Mouse (Mus musculus) megakaryocyte, adult 5-6 weeks (primary cell): ENCODE results near the gene Plxnc1. TPM values are rescaled to one million over a fixed set of nuclear protein-coding genes. Genes with fewer than 3 reads are reported as not detected.
A peak's percentile ranks its signal among the peaks of the same experiment; 100 is the strongest.

Experiments used
- ATAC-seq: 2 replicates; pipeline ENCODE4 v1.8.0; 2016; ENCODE audit warnings: mild to moderate bottlenecking, inconsistent platforms; ENCODE audit not compliant: poor library complexity, severe bottlenecking
- total RNA-seq, 2 experiments: library from RNA; stranded (forward) in 1 of 2; stranded (reverse) in 1 of 2; fragments of 153-499, 151-499 nt in 1 of 2; fragments of 221-1000, 200-1000 nt in 1 of 2; gene quantifications; 2 replicates each; pipeline versions ENCODE4 v1.2.3 to v1.2.4; 2015 to 2017

Gene Plxnc1
- total RNA-seq, 2 experiments from 2014 or later: 29.9 to 47.9 TPM

DNA sequence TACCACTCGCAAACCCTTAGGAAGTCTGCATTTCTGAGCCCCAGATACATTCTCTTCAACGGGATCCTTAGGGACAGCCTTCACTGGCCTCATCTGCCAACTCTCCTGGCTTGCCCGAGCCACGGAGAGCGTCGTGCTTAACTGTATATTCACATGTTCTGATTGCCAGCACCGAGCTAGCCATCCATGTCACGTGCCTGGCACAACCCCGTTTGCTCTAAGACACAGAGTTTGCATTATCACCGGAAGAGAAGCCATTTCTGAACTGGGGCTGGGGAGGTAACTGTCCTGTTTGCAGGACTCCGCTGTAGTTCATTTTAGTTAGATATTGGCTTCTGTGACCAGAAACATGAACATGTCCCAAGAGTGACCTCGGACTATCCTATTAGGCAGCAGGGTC lies 21.8 kb downstream of the Plxnc1 start:
- peak; percentile 3; the same call in 1 of the 2 replicates for ATAC-seq

DNA sequence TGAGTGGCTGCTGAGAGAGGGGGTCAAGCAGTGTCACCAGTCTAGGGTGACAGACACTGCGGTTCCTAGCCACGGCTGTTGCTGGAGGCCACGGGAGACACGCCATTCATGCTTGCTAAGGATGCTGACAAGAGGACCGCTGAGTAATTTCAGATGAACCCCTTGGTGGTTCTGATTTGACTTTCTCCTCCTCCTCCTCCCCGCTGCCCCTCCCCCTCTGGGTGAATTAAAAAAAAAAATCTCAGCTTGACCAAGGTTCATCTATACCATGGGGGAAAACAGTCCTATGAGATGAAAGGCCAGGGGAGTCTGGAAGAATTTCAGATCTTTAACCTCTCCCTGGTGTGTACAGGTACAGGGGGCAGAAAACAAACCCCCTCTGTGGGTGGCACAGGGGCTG lies 22.9 kb downstream of the Plxnc1 start:
- ATAC-seq: no peak

- no peak for ATAC-seq
These were observed 24.1 kb downstream of the Plxnc1 start for GRCm38 (mm10) chr10:94920526-94920925.

GRCm38 (mm10) chr10:94919960-94920359 lies 24.7 kb downstream of the Plxnc1 start:
- ATAC-seq: no peak

- ATAC-seq: peak; percentile 53
These were observed 25.1 kb downstream of the Plxnc1 start for GRCm38 (mm10) chr10:94919552-94919951.

DNA sequence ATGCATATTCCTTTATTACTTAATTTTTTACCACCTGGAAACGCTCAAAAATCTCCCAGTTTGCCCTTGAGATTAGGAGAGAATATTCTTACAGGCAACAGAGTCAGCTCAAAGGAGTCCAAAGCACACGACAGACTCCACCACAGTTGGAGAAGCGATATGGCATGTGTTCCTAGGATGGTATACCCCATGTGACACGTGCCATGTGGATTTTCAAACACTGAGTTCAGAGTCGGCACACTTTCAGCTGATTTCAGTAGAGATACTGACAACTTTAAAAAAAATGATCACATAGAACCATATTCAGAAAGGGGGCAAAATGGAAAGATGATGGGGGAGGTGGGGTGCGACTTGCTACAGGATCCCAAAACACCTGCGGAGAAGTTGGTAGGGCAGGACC lies 26.0 kb downstream of the Plxnc1 start:
- ATAC-seq: no peak

DNA sequence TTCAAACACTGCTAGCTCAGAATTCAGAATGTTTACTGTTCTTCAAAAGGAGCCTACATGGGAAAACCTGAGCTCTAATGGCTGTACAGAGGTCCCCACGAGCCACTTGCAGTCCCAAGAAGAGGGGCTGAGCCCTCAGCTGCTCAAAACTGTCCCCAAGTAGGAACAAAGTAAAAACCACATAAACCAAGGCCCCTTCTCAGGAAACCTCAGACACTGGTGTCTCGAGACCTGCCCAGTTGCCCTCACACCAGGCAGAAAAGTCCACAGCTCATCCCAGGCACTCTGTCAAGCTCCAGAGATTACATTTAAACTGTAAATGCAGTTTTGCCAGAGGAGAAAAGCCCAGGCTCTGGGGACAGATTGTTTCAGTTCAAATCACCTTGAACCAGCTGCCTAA lies 26.6 kb downstream of the Plxnc1 start:
- ATAC-seq: peak; percentile 11; the same call in 1 of the 2 replicates

DNA sequence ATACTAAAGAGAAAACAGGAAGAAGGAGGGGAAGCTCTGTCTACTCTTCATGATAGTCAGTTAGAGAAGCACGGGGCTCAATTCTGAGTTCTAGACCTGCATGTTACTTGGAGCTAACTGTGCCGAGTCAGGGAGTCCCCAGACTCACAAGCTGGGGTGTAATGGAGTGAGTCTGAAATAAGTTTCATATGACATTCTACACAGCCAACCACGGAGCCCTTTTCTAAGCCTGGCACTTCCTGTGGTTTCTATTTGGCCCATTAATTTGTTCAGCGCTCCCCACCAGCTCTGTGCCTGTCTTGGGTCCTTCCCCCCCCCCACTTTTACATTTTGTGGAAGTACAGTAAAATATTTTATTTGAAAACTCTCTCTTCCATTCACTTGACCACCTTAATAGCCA lies 27.3 kb downstream of the Plxnc1 start:
- ATAC-seq: peak; percentile 14

DNA sequence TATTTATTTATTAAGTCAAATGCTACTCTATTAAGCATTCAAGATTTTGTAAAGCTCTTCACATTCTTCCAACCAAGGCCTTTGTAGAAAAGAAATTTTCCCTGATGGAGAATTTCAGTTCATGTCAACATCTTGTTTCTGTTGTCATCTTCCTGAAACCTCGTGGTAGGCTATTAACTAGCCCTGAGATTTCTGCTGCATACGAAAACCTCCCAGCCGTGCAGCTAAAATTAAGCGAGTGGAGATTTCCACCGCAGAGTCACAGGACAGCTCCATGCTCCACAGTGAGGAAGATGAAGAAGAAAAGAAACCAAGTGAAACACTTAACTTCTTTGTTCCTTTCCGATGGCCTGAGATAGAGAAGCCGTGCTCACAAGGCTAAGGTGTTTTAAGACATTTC lies 28.0 kb downstream of the Plxnc1 start:
- ATAC-seq: no peak

GRCm38 (mm10) chr10:94915746-94916145 lies 28.9 kb downstream of the Plxnc1 start:
- ATAC-seq: no peak

GRCm38 (mm10) chr10:94914081-94914480 lies 30.6 kb downstream of the Plxnc1 start:
- no peak for ATAC-seq

- ATAC-seq: peak; percentile 46
These were observed 31.3 kb downstream of the Plxnc1 start for GRCm38 (mm10) chr10:94913336-94913739.

DNA sequence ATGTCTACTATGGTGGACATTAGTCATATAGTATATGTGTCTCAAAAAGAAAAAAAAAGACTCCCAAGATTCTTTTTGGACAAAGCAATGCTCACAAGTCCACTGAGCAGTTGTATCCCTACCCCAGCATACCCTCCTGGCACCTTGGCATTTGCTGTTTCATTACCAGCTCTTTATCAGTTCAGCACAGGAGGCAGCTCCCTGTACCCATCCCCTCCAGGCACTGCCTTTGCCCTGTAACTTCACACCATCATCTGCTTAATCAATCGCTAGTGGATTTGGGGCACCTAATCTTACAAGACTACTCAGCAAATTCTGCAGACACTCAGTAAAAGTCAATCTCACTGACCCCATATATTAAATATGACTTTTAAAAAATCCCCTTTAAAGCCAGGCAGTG lies 32.1 kb downstream of the Plxnc1 start:
- ATAC-seq: no peak

DNA sequence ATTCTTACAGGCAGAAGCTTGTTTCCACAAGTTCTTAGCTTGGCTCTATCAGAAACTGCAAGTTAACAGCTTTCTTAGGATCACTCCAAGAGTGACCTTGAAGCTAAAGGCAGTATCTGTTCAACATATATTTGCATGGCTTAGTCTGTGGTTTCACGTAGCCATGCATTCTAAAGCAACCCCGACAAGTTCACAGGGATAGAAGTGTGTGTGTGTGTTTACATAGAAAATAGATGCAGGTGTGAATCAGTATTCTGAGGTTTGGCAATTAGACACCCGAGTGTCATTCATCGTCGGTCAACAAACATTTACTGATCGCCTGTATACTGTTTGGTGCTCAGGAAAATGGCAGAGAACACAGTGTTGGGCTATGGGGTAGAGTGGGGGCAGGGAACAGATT lies 33.5 kb downstream of the Plxnc1 start:
- ATAC-seq: no peak

DNA sequence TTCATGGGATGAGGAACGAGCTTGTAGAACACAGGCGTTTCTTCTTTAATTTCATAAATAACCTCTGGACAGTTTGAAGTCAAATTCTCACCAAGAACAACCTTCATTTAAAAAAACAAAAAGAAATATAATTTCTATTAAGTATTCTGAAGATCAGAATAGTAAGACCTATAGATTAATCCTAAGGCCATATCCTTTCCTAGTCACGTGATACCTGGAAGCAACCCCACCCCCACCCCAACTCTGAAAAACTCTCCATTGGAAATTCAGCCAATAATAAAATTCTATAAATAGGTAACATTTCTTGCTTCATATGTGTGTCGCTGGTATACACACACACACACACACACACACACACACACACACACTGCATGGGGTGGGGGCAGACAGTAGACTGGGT lies 34.1 kb downstream of the Plxnc1 start:
- no peak for ATAC-seq

DNA sequence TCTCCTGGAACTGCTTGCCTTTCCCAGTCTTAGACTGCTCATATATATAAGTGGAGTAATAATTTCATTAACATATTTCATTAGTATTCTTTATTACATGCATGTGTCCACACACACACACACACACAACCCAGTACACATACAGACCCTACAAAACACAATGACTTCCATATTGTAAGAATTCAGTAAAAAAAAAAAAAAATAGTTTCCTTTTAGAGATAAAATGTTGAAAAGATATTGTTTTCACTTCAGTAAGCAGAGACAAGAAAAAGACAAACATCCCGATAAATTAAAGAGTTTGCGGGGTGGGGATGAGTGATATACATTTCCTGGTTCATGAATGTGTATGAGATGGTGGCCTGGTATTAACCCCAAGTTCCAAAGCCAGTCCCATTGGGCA lies 34.8 kb downstream of the Plxnc1 start:
- ATAC-seq: no peak

DNA sequence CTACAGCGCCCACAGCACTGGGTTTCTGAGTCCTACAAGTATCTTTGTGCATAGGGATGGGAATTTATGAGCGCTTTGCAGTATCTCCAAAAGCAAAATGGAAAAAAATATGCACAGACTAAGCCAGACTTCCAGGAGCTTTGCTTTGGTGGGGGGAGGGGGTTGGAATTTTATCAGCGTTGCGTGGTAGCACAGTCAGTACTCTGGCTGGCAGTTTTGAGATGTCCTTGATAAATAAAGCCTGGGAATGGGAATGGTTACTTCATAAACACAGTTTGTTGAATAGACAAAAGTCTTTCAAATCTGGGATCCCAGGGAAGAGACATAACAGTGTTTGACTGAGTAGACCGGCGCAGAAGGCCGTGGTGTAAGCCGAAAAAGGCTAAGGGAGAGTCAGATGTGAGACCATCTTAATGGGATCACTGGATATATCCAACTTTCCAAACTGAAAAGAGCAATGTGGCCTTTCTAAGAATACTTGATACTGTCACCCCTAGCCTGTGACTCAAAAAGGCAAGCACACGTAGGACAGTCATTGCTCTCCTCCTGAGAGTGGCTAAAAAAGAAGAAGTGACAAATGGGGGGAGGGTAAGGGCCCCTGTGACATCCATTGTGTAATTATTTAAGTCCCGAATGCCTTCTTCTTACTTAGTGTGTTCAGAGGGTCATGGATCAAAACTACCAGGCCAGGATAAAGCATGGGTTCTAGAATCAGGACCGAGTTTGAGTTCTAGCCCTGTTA lies 35.5 kb downstream of the Plxnc1 start:
- ATAC-seq: peak; percentile 83

- no peak for ATAC-seq
These were observed 38.8 kb downstream of the Plxnc1 start for GRCm38 (mm10) chr10:94905689-94906473.

DNA sequence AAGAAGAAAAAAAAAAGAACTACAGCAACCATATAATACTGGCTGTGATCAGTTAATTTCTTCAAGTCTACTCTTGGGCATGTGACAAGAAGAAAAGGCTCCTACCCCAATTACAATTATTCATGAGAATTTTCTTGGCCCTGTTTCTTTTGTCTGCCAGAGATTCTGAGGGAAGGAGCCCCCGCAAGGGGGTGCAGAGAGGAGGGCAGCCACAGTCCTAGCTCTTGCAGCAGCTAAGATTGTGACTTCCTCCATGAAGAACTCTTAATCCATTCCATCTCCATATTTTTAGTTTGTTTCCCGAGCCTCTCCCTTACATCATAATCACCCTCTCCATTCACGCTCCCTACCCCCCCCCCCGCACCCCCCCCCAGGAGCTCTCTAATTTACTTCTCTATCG lies 39.4 kb downstream of the Plxnc1 start:
- ATAC-seq: no peak

- ATAC-seq: peak; percentile 65
These were observed 47.7 kb downstream of the Plxnc1 start for GRCm38 (mm10) chr10:94896950-94897349.

DNA sequence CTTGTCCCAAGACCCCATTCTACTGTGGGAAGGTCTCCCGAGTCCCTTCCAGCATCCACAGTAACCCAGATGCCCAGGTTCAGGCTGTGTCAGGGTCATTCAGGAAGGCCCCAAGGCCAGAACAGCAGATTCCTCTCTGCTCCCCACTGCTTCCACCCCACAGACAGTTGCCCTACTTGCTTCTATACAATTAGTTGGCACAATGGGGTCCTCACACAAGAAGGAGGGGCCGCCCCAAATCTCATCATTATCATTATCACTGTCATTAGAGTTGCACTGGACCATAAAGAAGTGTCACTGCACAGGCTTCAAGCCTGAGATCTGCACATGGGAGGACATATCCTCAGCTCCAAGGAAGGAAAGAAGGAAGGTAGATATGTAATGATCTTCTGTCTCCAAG lies 48.3 kb downstream of the Plxnc1 start:
- no peak for ATAC-seq

- ATAC-seq: no peak
These were observed 48.8 kb downstream of the Plxnc1 start for GRCm38 (mm10) chr10:94895876-94896275.
